Mouse (Mus musculus) urinary bladder, postnatal 0 days (tissue): ENCODE measurements around the gene Commd9. TPM values are rescaled to one million over a fixed set of nuclear protein-coding genes. Genes with fewer than 3 reads are reported as not detected.

Source experiments
- polyA plus RNA-seq: library from polyadenylated mRNA; unstranded; fragments of >200 nt; fragmentation: Nextera tagmentation; extraction: Ambion mirVana; gene quantifications from 2 replicates; pipeline ENCODE4 v1.2.1, GENCODE M21; 2015

Commd9 gene
- polyA plus RNA-seq, result 32.9 and 37.4 TPM in 2 replicates

GRCm38 (mm10) chr2:101885768-101886438, at the start of gene Commd9:
Gene Commd9, plus strand, starts transcription at chr2:101886247.

GRCm38 (mm10) chr2:101882998-101883397, 3.0 kb upstream of the Commd9 start, which contains the start of gene Prr5l:
Gene Prr5l, minus strand, starts transcription at chr2:101883027.

Other genes with a start within 250 kb of the Commd9 start
- gene Rag1, start 236.7 kb upstream of the Commd9 start, polyA plus RNA-seq, result not detected in 2 replicates
- 69.5 and 76.4 TPM in 2 replicates for gene B230118H07Rik, start 236.7 kb upstream of the Commd9 start, polyA plus RNA-seq
- 4.0 and 4.8 TPM in 2 replicates for gene Traf6, start 207.8 kb upstream of the Commd9 start, polyA plus RNA-seq
- 2.3 and 2.8 TPM in 2 replicates for gene Prr5l, start 3.2 kb upstream of the Commd9 start, polyA plus RNA-seq